Mouse (Mus musculus) bone marrow, adult 2 months (tissue): ENCODE data around the gene Dennd1a. TPM values are rescaled to one million over a fixed set of nuclear protein-coding genes. Genes with fewer than 3 reads are reported as not detected.

ENCODE experiments used
- H3K27ac ChIP-seq: fragments of 200-500 bp; 2 replicates; pipeline ENCODE4 v1.5.1; 2012; ENCODE audit warnings: low read depth, mild to moderate bottlenecking, control low read depth, inconsistent platforms, low read length; ENCODE audit not compliant: control insufficient read depth, poor library complexity, insufficient read depth
- H3K4me1 ChIP-seq: fragments of 200-500 bp; 2 replicates; pipeline ENCODE4 v1.6.1; 2011; ENCODE audit warnings: low read length; ENCODE audit not compliant: control insufficient read depth, insufficient read depth
- H3K4me3 ChIP-seq: fragments of 200-500 bp; replicated peaks from 2 replicates; pipeline ENCODE3; 2011; ENCODE audit warnings: mild to moderate bottlenecking, low read depth, low read length, control low read depth; ENCODE audit not compliant: control insufficient read depth
- CTCF ChIP-seq: fragments of 200-500 bp; IDR thresholded peaks from 2 replicates; pipeline ENCODE4 v1.5.1; 2011; ENCODE audit warnings: low read length, control low read depth; ENCODE audit not compliant: control insufficient read depth, insufficient read depth
- POLR2A ChIP-seq: fragments of 200-500 bp; IDR thresholded peaks from 2 replicates; pipeline ENCODE4 v1.6.1; 2011; ENCODE audit warnings: low read depth, mild to moderate bottlenecking, control low read depth, low read length, borderline replicate concordance; ENCODE audit not compliant: control insufficient read depth
- WGBS: fragments of 180-500 bp; shearing (Covaris S2); methylation state at CpG from one replicate; pipeline ENCODE4 v1.1.7; 2018; 5-methylcytosine and 5-hydroxymethylcytosine counted together
- polyA plus RNA-seq: library from polyadenylated mRNA; stranded (reverse); fragments of >200 nt; gene quantifications from 2 replicates; pipeline ENCODE4 v1.2.4, GENCODE M21; 2011; ENCODE audit warnings: low replicate concordance; ENCODE audit not compliant: missing spikeins, insufficient read depth, insufficient read length

Dennd1a gene
- polyA plus RNA-seq, 1 experiment = 22.9 TPM

DNA sequence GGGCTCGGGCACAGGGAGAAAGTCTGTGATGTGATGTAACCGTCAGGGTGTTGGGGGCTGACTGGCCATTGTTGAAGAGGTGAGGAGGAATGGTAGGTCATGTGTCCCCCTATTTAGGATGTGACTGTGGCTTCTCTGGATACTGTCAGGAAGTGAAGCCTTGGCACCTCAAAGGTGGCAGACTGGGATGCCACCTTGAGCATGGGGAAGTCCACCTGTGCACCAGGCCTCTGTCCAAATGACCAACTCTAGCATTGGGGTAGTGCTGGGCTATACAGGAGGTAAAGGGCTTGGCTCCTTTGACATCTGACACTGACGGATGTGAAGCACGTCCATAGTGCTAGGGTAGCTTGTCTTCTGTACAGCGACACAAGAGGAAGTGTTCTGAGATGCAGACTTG is 474.8 kb downstream of the Dennd1a start:
- H3K27ac ChIP-seq = no peak overlapping the region
- 89% methylated on average over 5 of the region's 5 CpGs for whole genome bisulfite sequencing
- no peaks in the 10 kb centered on the region for H3K4me1 ChIP-seq
- no peak for TF ChIP-seq POLR2A
- TF ChIP-seq CTCF = no peak
- no peak overlapping the region for H3K4me3 ChIP-seq

DNA sequence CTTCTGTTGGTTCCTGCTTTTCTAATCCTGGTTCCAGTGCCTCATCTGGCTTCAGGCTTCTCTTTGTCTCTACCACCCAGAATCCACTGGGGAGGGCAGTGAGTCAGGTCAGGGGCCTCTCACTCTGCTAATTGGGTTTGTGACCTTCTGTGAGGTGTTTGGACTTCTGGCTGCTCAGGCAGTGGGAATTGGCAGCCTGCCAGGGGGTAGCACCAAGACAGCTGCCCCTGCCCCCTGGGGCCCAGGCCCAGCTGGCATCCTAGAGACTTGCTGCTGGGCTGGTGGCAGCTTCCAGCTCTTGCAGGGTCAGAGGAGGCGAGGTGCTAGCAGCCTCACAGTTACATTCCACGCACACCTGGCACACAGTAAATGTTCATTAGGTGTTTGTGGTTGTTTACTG is 475.5 kb downstream of the Dennd1a start:
- WGBS = 88% methylated on average over 2 of the region's 2 CpGs
- no peak overlapping the region for H3K4me3 ChIP-seq
- no peaks in the 10 kb centered on the region for H3K4me1 ChIP-seq
- TF ChIP-seq POLR2A (no peak), CTCF (no peak)
- H3K27ac ChIP-seq = no peak overlapping the region

DNA sequence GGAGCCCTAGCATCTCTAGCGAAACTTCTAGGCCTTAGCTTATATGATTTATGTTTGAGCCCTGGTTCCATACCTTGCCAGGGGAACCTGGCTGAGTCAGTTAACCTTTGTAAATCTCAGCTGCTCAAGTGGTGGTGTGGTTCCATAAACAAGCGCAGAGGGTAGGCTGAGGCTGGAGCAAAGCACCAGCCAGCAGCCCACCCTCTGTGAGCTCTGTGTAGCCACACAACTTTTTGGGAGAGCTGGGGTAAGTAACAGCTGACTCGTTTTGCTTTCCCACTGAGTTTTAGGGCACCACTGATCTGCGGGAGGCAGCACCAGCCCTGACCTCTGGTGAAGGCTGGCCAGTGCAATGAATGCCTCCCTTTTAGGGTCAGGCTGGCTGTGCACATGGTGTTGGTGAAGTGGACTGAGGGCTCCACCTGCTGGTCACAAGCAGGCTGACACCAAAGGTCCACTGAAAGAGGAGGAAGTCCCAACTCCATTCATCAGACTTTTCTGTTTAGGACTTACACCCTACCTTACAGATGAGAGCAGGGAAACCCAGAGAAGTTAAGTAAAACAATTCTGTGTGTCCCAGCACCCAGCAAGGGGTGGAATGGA is 484.5 kb downstream of the Dennd1a start:
- WGBS = 52% methylated on average over 4 of the region's 4 CpGs
- TF ChIP-seq CTCF (peak; percentile 96), POLR2A (no peak)
- H3K4me3 ChIP-seq = no peak overlapping the region
- H3K4me1 ChIP-seq = no peaks in the 10 kb centered on the region; the same call in 1 of the 2 replicates
- H3K27ac ChIP-seq = no peak overlapping the region

DNA sequence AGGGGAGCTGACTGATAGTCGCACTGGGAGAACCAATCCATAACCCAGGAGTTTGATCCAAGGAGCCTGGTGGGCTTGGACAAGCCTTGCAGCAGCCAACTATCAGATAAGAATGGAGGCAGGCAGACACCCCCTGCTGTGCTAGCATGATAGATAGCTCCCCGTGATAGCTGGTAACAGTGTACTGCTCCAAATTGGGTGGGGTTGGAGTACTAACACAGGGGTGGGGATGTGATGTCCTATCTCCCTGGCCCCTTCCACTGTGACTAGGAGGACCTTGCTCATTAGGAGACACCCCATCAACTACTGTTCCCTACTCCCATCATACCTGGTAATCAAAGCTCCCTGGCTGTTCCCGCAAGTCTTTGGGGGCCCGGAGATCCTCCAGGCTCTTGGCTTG is 485.5 kb downstream of the Dennd1a start:
- H3K4me3 ChIP-seq = no peak overlapping the region
- no peaks in the 10 kb centered on the region; the same call in 1 of the 2 replicates for H3K4me1 ChIP-seq
- 85% methylated on average over 4 of the region's 4 CpGs for WGBS
- no peak overlapping the region for H3K27ac ChIP-seq
- TF ChIP-seq POLR2A (no peak), CTCF (no peak)

GRCm38 (mm10) chr2:37799137-37799536 is 488.1 kb downstream of the Dennd1a start:
- no peak overlapping the region for H3K4me3 ChIP-seq
- TF ChIP-seq CTCF (no peak), POLR2A (no peak)

GRCm38 (mm10) chr2:37797046-37797445 is 490.1 kb downstream of the Dennd1a start:
- no peak overlapping the region for H3K27ac ChIP-seq
- WGBS = 75% methylated on average over 4 of the region's 4 CpGs

More at GRCm38 (mm10) chr2:37799137-37799536, 488.1 kb downstream of the Dennd1a start:
- Histone ChIP-seq H3K4me1 (no peaks in the 10 kb centered on the region; the same call in 1 of the 2 replicates), H3K27ac (no peak overlapping the region)
- WGBS = 87% methylated on average over 6 of the region's 6 CpGs

DNA sequence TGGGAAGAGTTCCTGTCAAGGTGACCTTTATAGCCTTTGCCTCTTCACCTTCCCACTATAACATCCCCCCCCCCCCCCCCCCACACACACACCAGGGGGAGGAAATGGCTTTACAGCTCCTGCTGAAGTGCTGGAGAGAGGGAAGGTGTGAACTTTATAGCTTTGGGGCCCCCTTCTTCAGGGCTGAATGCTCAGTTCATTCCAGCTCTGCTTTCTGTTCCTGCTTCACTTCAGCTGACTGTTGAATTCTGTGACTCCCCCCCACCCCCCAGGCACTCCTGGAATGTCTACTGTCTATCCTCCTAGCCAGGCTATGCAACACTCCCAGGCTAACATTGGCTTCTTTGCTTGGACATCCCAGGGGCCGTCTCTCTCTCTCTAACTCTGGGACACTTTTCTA is 491.2 kb downstream of the Dennd1a start:
- TF ChIP-seq POLR2A = no peak
- TF ChIP-seq CTCF = no peak
- no peaks in the 10 kb centered on the region for H3K4me1 ChIP-seq
- H3K27ac ChIP-seq = no peak overlapping the region
- H3K4me3 ChIP-seq = no peak overlapping the region
- 39% methylated on average over 1 of the region's 1 CpGs for WGBS

More at GRCm38 (mm10) chr2:37797046-37797445, 490.1 kb downstream of the Dennd1a start:
- H3K4me3 ChIP-seq = no peak overlapping the region
- TF ChIP-seq POLR2A (no peak), CTCF (no peak)
- no peaks in the 10 kb centered on the region for H3K4me1 ChIP-seq

- no peaks in the 10 kb centered on the region for H3K4me1 ChIP-seq
- H3K27ac ChIP-seq = no peak overlapping the region
- no peak overlapping the region for H3K4me3 ChIP-seq
- WGBS = 82% methylated on average over 4 of the region's 4 CpGs
- TF ChIP-seq POLR2A (no peak), CTCF (no peak)
Measured at GRCm38 (mm10) chr2:37791340-37791739, 495.9 kb downstream of the Dennd1a start.

DNA sequence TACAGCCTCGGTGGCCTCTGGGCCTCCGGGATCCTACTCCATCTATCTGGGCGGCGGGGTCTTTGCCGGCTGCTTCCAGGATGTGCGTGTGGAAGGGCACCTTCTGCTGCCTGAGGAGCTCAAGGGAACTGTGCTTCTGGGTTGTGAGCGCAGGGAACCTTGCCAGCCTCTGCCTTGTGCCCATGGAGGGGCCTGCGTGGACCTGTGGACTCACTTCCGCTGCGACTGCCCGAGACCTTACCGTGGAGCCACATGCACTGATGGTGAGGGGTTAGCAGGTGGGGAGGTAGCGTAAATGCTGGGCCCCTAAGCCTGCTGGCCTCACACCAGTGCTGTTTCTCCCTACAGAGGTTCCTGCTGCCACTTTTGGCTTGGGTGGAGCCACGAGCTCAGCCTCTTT is 496.5 kb downstream of the Dennd1a start:
- no peak overlapping the region for H3K4me3 ChIP-seq
- no peak overlapping the region for H3K27ac ChIP-seq
- WGBS = 89% methylated on average over 14 of the region's 14 CpGs

More for the DNA sequence above, 496.5 kb downstream of the Dennd1a start:
- H3K4me1 ChIP-seq = no peaks in the 10 kb centered on the region
- TF ChIP-seq POLR2A (no peak), CTCF (no peak)
